Mouse (Mus musculus): Measurements from ENCODE around the gene Ubl3.

DNA sequence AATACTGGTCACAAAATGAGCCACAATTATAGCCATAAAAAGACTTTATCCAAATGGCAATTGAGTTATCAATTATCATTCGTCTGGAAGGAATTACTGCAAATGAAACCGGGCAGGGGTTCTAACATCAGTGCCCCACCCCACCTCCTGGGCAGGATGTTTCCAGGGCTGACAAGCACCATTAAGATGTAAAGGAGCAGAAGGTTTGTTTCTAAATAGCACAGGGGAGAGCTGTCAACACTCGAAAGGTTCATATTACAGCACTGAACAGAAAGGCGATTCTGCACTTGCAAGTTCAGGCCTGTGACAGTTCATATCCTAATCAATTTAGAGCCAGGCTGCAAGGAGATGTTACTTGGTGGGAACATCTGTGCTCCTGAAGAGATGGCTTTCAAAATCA, 3.3 kb downstream of the Ubl3 start:
- TF ChIP-seq CTCF (IDR thresholded peaks at IDR 0.05; ENCODE audit: low read depth, low read length) (no peak), POLR2A (IDR thresholded peaks at IDR 0.05; ENCODE audit: borderline replicate concordance, low read depth, low read length) (no peak)
